Mouse (Mus musculus): ENCODE data around the gene Mlc1. TPM values are rescaled to one million over a fixed set of nuclear protein-coding genes. Genes with fewer than 3 reads are reported as not detected.

Gene Mlc1
- polyA plus RNA-seq, 1 experiment: not detected

GRCm38 (mm10) chr15:88920065-88920464, 58.7 kb downstream of the Mlc1 start:
- no peak overlapping the region for H3K4me3 ChIP-seq (ENCODE audit: insufficient read depth, low read depth, low read length)
- no peaks in the 10 kb centered on the region for H3K36me3 ChIP-seq (ENCODE audit: control insufficient read depth, insufficient read depth, low read length)
- TF ChIP-seq CTCF (conservative IDR thresholded peaks at IDR 0.05; ENCODE audit: insufficient read depth, insufficient read length, low read depth, low read length): no peak
- no peak for TF ChIP-seq POLR2A (IDR thresholded peaks at IDR 0.05; ENCODE audit: low read depth, low read length)
- DNase-seq: no peak
- no peak overlapping the region for H3K27ac ChIP-seq (ENCODE audit: insufficient read depth, low read depth, low read length)
- H3K27me3 ChIP-seq (replicated peaks; ENCODE audit: control insufficient read depth, insufficient read depth, low read length): no peaks in the 10 kb centered on the region
- peaks cover 4% of the 10 kb centered on the region; the same call in 1 of the 2 replicates for H3K4me1 ChIP-seq (ENCODE audit: control insufficient read depth, insufficient read depth, low read length)
- 100% methylated on average over 1 of the region's 1 CpGs for WGBS

- H3K27ac ChIP-seq (ENCODE audit: insufficient read depth, low read depth, low read length): peak overlapping the region; percentile 25; the same call in 1 of the 2 replicates
- TF ChIP-seq POLR2A (IDR thresholded peaks at IDR 0.05; ENCODE audit: low read depth, low read length): no peak
- no peak for TF ChIP-seq CTCF (conservative IDR thresholded peaks at IDR 0.05; ENCODE audit: insufficient read depth, insufficient read length, low read depth, low read length)
- H3K4me3 ChIP-seq (ENCODE audit: insufficient read depth, low read depth, low read length): no peak overlapping the region
- no peaks in the 10 kb centered on the region for H3K36me3 ChIP-seq (ENCODE audit: control insufficient read depth, insufficient read depth, low read length)
- peak; percentile 94 for DNase-seq
- no peaks in the 10 kb centered on the region for H3K27me3 ChIP-seq (replicated peaks; ENCODE audit: control insufficient read depth, insufficient read depth, low read length)
- peaks cover 4% of the 10 kb centered on the region; the same call in 1 of the 2 replicates for H3K4me1 ChIP-seq (ENCODE audit: control insufficient read depth, insufficient read depth, low read length)
- WGBS: 36% methylated on average over 12 of the region's 12 CpGs
Observed at GRCm38 (mm10) chr15:88919328-88919727, 59.5 kb downstream of the Mlc1 start.

DNA sequence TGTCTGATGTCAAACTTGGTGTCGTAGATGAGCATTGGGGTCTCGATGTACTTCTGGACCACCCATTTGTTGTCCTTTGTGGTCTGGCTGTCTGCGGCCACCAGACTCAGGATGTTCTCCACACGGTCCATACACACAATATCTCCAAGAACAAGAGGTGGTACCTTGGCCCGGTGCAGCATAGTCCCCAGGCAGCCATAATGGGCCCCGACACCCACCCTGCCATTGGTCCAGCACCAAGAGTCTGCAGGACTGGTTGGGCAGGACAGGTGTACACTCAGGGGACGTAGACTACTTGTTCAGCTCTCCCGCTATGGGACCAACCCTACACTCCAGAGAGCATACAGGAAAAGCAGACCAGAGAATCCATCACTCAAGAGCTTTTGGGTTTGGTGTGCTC, 61.7 kb downstream of the Mlc1 start:
- no peaks in the 10 kb centered on the region for H3K36me3 ChIP-seq (ENCODE audit: control insufficient read depth, insufficient read depth, low read length)
- no peak for TF ChIP-seq POLR2A (IDR thresholded peaks at IDR 0.05; ENCODE audit: low read depth, low read length)
- no peak for TF ChIP-seq CTCF (conservative IDR thresholded peaks at IDR 0.05; ENCODE audit: insufficient read depth, insufficient read length, low read depth, low read length)
- DNase-seq: no peak
- H3K27me3 ChIP-seq (replicated peaks; ENCODE audit: control insufficient read depth, insufficient read depth, low read length): no peaks in the 10 kb centered on the region
- 97% methylated on average over 8 of the region's 8 CpGs for WGBS
- H3K27ac ChIP-seq (ENCODE audit: insufficient read depth, low read depth, low read length): no peak overlapping the region
- no peak overlapping the region for H3K4me3 ChIP-seq (ENCODE audit: insufficient read depth, low read depth, low read length)
- H3K4me1 ChIP-seq (ENCODE audit: control insufficient read depth, insufficient read depth, low read length): peaks cover 4% of the 10 kb centered on the region; the same call in 1 of the 2 replicates

DNA sequence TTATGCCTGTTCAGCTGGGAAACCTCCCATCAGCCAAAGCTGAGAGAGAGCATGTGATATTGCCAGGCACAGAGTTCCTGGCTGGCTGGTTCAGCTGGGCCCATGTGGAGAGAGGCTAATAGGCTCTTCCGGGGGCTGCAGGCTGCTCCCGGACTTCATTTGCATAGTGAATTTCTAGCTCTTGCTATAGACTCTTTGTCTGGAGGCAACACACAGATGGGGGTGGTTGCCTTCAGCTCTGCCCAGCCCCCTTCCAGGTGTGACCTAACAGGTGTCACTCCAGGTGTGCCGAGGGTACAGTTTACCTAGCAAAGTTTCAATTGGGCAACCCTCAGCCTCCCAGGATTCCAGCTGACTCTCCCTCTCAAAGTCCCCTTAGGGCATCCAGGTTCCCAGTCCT, 62.4 kb downstream of the Mlc1 start:
- no peak overlapping the region for H3K4me3 ChIP-seq (ENCODE audit: insufficient read depth, low read depth, low read length)
- WGBS: 55% methylated on average over 3 of the region's 3 CpGs
- TF ChIP-seq CTCF (conservative IDR thresholded peaks at IDR 0.05; ENCODE audit: insufficient read depth, insufficient read length, low read depth, low read length) (no peak), POLR2A (IDR thresholded peaks at IDR 0.05; ENCODE audit: low read depth, low read length) (no peak)
- DNase-seq: no peak
- no peaks in the 10 kb centered on the region for H3K36me3 ChIP-seq (ENCODE audit: control insufficient read depth, insufficient read depth, low read length)
- no peak overlapping the region for H3K27ac ChIP-seq (ENCODE audit: insufficient read depth, low read depth, low read length)
- H3K27me3 ChIP-seq (replicated peaks; ENCODE audit: control insufficient read depth, insufficient read depth, low read length): no peaks in the 10 kb centered on the region
- H3K4me1 ChIP-seq (ENCODE audit: control insufficient read depth, insufficient read depth, low read length): peaks cover 4% of the 10 kb centered on the region; the same call in 1 of the 2 replicates

GRCm38 (mm10) chr15:88915046-88915445, 63.8 kb downstream of the Mlc1 start:
- no peaks in the 10 kb centered on the region for H3K27me3 ChIP-seq (replicated peaks; ENCODE audit: control insufficient read depth, insufficient read depth, low read length)
- TF ChIP-seq POLR2A (IDR thresholded peaks at IDR 0.05; ENCODE audit: low read depth, low read length) (no peak), CTCF (conservative IDR thresholded peaks at IDR 0.05; ENCODE audit: insufficient read depth, insufficient read length, low read depth, low read length) (no peak)
- no peak for DNase-seq
- no peak overlapping the region for H3K4me3 ChIP-seq (ENCODE audit: insufficient read depth, low read depth, low read length)
- 96% methylated on average over 7 of the region's 7 CpGs for WGBS
- peaks cover 2% of the 10 kb centered on the region; the same call in 1 of the 2 replicates for H3K4me1 ChIP-seq (ENCODE audit: control insufficient read depth, insufficient read depth, low read length)
- no peaks in the 10 kb centered on the region for H3K36me3 ChIP-seq (ENCODE audit: control insufficient read depth, insufficient read depth, low read length)
- no peak overlapping the region for H3K27ac ChIP-seq (ENCODE audit: insufficient read depth, low read depth, low read length)

- no peak for DNase-seq
- H3K27me3 ChIP-seq (replicated peaks; ENCODE audit: control insufficient read depth, insufficient read depth, low read length): no peaks in the 10 kb centered on the region
- no peak overlapping the region for H3K27ac ChIP-seq (ENCODE audit: insufficient read depth, low read depth, low read length)
- no peaks in the 10 kb centered on the region for H3K4me1 ChIP-seq (ENCODE audit: control insufficient read depth, insufficient read depth, low read length)
- no peaks in the 10 kb centered on the region for H3K36me3 ChIP-seq (ENCODE audit: control insufficient read depth, insufficient read depth, low read length)
- no peak overlapping the region for H3K4me3 ChIP-seq (ENCODE audit: insufficient read depth, low read depth, low read length)
- 81% methylated on average over 4 of the region's 4 CpGs for WGBS
- no peak for TF ChIP-seq POLR2A (IDR thresholded peaks at IDR 0.05; ENCODE audit: low read depth, low read length)
- no peak for TF ChIP-seq CTCF (conservative IDR thresholded peaks at IDR 0.05; ENCODE audit: insufficient read depth, insufficient read length, low read depth, low read length)
Observed at GRCm38 (mm10) chr15:88906347-88906746, 72.5 kb downstream of the Mlc1 start.

Other genes starting within 250 kb of the Mlc1 start
- gene Brd1, start 244.8 kb downstream of the Mlc1 start, polyA plus RNA-seq (2012; rRNA removed): 11.0 and 11.6 TPM in 2 replicates
- 5.2 and 5.6 TPM in 2 replicates for gene Zbed4, start 227.3 kb downstream of the Mlc1 start, polyA plus RNA-seq (2012; rRNA removed)
- 18.1 and 21.3 TPM in 2 replicates for gene Alg12, start 159.7 kb downstream of the Mlc1 start, polyA plus RNA-seq (2012; rRNA removed)
- 27.3 and 30.4 TPM in 2 replicates for gene Creld2, start 159.4 kb downstream of the Mlc1 start, polyA plus RNA-seq (2012; rRNA removed)
- 78.5 and 85.8 TPM in 2 replicates for gene Pim3, start 116.8 kb downstream of the Mlc1 start, polyA plus RNA-seq (2012; rRNA removed)
- gene Ttll8, start 24.6 kb downstream of the Mlc1 start, polyA plus RNA-seq (2012; rRNA removed): 0.03 TPM in 2 replicates
- gene Mov10l1, start 3.9 kb upstream of the Mlc1 start, polyA plus RNA-seq (2012; rRNA removed): 0.06 TPM in 1 of 2 replicates, not detected in the other
- gene Panx2, start 80.7 kb upstream of the Mlc1 start, polyA plus RNA-seq (2012; rRNA removed): 0.08 and 0.19 TPM in 2 replicates
- gene Trabd, start 96.1 kb upstream of the Mlc1 start, polyA plus RNA-seq (2012; rRNA removed): 47.2 and 51.0 TPM in 2 replicates
- 55.9 and 68.7 TPM in 2 replicates for gene Selenoo, start 110.1 kb upstream of the Mlc1 start, polyA plus RNA-seq (2012; rRNA removed)
- gene Tubgcp6, start 144.1 kb upstream of the Mlc1 start, polyA plus RNA-seq (2012; rRNA removed): 17.2 and 24.4 TPM in 2 replicates
- gene Hdac10, start 149.7 kb upstream of the Mlc1 start, polyA plus RNA-seq (2012; rRNA removed): 26.5 and 27.7 TPM in 2 replicates
- gene Mapk12, start 161.7 kb upstream of the Mlc1 start, polyA plus RNA-seq (2012; rRNA removed): 12.7 and 13.9 TPM in 2 replicates
- gene Mapk11, start 170.6 kb upstream of the Mlc1 start, polyA plus RNA-seq (2012; rRNA removed): 6.0 and 7.9 TPM in 2 replicates
- 288 and 297 TPM in 2 replicates for gene Plxnb2, start 201.8 kb upstream of the Mlc1 start, polyA plus RNA-seq (2012; rRNA removed)
- gene Dennd6b, start 217.5 kb upstream of the Mlc1 start, polyA plus RNA-seq (2012; rRNA removed): 11.2 and 15.0 TPM in 2 replicates
- 85.0 and 148 TPM in 2 replicates for gene Ppp6r2, start 232.5 kb upstream of the Mlc1 start, polyA plus RNA-seq (2012; rRNA removed)